Mouse (Mus musculus) kidney, embryonic 16.5 days (tissue): ENCODE results near the gene Gpx3. TPM values are rescaled to one million over a fixed set of nuclear protein-coding genes. Genes with fewer than 3 reads are reported as not detected.
"Not testable (repeated sequence)": the region's sequence is repeated elsewhere in the genome, so short reads cannot be mapped to it uniquely, and the experiment has no call there.

Experiments
- ATAC-seq: fragments of 200-750 bp; cut with Nextera tagmentation; 2 replicates; pipeline ENCODE4 v1.8.0; 2017; ENCODE audit warnings: moderate TSS enrichment; ENCODE audit not compliant: low FRiP score, low TSS enrichment
- H3K27ac ChIP-seq: fragments of 300-500 bp; sonication (generic); 2 replicates; pipeline ENCODE4 v1.5.1; 2014; ENCODE audit warnings: low read length
- H3K27me3 ChIP-seq: fragments of 300-500 bp; sonication (generic); 2 replicates; pipeline ENCODE4 v1.6.1; 2014; ENCODE audit warnings: low read length, control low read depth, mixed read lengths; ENCODE audit not compliant: insufficient read depth
- H3K36me3 ChIP-seq: fragments of 300-500 bp; sonication (generic); 2 replicates; pipeline ENCODE4 v1.6.1; 2014; ENCODE audit warnings: low read length, control low read depth, mixed read lengths; ENCODE audit not compliant: insufficient read depth
- H3K4me1 ChIP-seq: fragments of 300-500 bp; sonication (generic); 2 replicates; pipeline ENCODE4 v1.6.1; 2014; ENCODE audit warnings: low read length, control low read depth, mixed read lengths; ENCODE audit not compliant: insufficient read depth
- H3K4me2 ChIP-seq: fragments of 300-500 bp; sonication (generic); replicated peaks from 2 replicates; pipeline ENCODE4 v1.6.1; 2014; ENCODE audit warnings: low read depth, low read length
- H3K4me3 ChIP-seq: fragments of 300-500 bp; sonication (generic); 2 replicates; pipeline ENCODE4 v1.5.1; 2014; ENCODE audit warnings: mild to moderate bottlenecking, low read length
- H3K9ac ChIP-seq: fragments of 300-500 bp; sonication (generic); replicated peaks from 2 replicates; pipeline ENCODE4 v1.6.1; 2014; ENCODE audit warnings: low read length
- H3K9me3 ChIP-seq: fragments of 300-500 bp; sonication (generic); 2 replicates; pipeline ENCODE4 v1.6.1; 2016; ENCODE audit warnings: low read length, control low read depth
- WGBS: fragments of 180-500 bp; shearing (Covaris S2); extraction: QIAGEN DNeasy Blood & Tissue Kit; methylation state at CpG from one replicate; pipeline ENCODE4 v1.1.7; 2014; 5-methylcytosine and 5-hydroxymethylcytosine counted together
- polyA plus RNA-seq: library from polyadenylated mRNA; unstranded; fragments of >200 nt; fragmentation: Nextera tagmentation; extraction: Ambion mirVana; gene quantifications from 2 replicates; pipeline ENCODE4 v1.2.1, GENCODE M21; 2015

Gpx3 gene
- polyA plus RNA-seq, 1 experiment from 2014 or later: 297 TPM

DNA sequence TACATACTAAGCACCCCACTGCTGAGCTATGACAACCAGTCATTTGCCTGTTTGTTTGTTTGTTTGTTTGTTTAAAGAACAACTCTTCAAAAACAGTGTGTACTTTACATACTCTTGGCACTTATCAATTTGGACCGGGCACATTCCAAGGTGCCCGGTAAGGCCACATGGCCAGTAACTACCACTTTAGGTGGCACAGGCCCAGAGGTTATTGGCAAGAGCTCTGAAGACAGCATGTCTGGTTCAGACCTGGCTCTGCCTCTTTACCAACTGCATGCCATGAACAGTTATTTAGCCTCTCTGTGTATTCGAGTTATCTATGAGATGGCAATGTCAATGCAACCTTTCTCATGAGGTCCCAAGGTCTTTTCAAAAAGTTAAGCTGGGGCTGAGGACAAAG is 5.6 kb upstream of the Gpx3 start:
- H3K36me3 ChIP-seq, H3K27ac ChIP-seq, H3K9me3 ChIP-seq, ATAC-seq, H3K4me3 ChIP-seq, H3K4me1 ChIP-seq, H3K27me3 ChIP-seq, H3K9ac ChIP-seq, H3K4me2 ChIP-seq: not testable (repeated sequence)
- WGBS: 93% methylated on average over 3 of the region's 3 CpGs

DNA sequence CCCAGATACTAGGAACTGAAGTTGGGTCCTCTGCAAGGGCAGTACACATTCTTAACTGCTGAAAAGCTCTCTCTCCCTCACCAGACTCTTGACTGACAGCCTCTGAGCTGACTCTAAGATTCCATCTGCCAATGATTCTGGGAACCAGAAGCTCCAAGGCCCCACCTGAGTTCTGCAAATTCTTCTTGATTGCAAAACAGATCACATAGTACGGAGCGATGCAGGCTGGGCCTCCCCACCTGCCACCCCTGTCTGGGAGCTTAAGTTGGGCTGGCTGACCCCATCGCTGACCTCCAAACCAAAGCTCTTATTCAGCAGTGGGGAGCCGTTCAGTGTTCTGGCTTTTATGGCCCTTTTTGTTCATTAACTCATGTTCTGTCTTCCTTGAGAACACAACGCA is 4.8 kb upstream of the Gpx3 start:
- ATAC-seq: 0 out of 2 replicates have a peak, but pooled peaks have one; percentile 27
- Histone ChIP-seq H3K36me3 (no peaks in the 10 kb centered on the region), H3K9me3 (no peaks in the 10 kb centered on the region), H3K4me3 (no peak overlapping the region), H3K4me1 (0 out of 2 replicates have a peak, but pooled peaks cover 3% of the 10 kb centered on the region), H3K9ac (no peak overlapping the region), H3K27me3 (no peaks in the 10 kb centered on the region), H3K4me2 (no peak overlapping the region), H3K27ac (0 out of 2 replicates have a peak overlapping the region, but pooled peaks have one; percentile 13)
- 59% methylated on average over 5 of the region's 5 CpGs for WGBS

DNA sequence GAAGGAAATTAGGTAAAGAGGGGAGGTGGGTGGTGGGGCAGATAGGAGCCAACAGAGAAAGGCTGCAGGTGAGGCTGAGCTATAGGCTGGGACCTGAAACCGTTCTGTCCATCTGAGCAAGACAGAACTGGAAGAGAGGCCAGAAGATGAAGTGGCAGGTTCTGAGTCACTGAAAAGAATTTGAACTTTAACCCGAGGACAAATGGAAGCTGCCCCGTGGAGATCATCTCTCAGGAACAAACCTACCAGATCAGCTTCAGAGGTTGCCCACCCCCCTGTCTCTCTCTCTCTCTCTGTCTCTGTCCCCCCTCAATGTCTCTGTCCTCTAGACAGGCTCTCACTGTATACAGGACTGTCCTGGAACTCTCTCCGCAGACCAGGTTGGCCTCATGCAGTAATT is 2.6 kb upstream of the Gpx3 start:
- no peak for ATAC-seq
- Histone ChIP-seq H3K9ac (no peak overlapping the region), H3K4me1 (peaks cover 19% of the 10 kb centered on the region), H3K27me3 (no peaks in the 10 kb centered on the region), H3K9me3 (no peaks in the 10 kb centered on the region), H3K36me3 (no peaks in the 10 kb centered on the region), H3K4me2 (no peak overlapping the region), H3K4me3 (no peak overlapping the region), H3K27ac (no peak overlapping the region)
- 55% methylated on average over 4 of the region's 4 CpGs for WGBS

DNA sequence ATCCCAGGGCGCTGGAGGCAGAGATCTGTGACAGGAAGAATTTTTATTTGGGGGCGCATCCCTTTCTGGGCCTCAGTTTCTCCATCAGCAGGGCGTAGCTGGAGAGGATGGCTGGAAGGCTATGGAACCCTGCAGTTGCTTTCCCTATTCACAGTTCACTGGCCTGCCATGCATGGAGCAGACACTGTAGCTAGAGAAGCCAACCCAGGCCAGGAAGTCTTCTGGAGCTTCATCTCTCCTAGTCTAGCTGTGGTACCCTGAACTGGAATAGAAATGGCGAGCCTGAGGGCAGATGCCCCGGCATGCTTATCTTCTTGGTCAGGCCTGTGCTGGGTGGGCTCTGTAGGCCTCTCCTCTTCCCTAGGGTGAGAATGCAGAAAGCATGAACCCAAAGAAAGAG is 1.1 kb downstream of the Gpx3 start:
- no peaks in the 10 kb centered on the region for H3K9me3 ChIP-seq
- H3K4me1 ChIP-seq: peaks cover 19% of the 10 kb centered on the region
- H3K9ac ChIP-seq: peak overlapping the region; percentile 69
- H3K4me2 ChIP-seq: peak overlapping the region; percentile 95
- H3K27me3 ChIP-seq: no peaks in the 10 kb centered on the region
- peak overlapping the region; percentile 58 for H3K4me3 ChIP-seq
- no peak for ATAC-seq
- 67% methylated on average over 5 of the region's 5 CpGs for WGBS
- no peak overlapping the region for H3K27ac ChIP-seq
- no peaks in the 10 kb centered on the region for H3K36me3 ChIP-seq

DNA sequence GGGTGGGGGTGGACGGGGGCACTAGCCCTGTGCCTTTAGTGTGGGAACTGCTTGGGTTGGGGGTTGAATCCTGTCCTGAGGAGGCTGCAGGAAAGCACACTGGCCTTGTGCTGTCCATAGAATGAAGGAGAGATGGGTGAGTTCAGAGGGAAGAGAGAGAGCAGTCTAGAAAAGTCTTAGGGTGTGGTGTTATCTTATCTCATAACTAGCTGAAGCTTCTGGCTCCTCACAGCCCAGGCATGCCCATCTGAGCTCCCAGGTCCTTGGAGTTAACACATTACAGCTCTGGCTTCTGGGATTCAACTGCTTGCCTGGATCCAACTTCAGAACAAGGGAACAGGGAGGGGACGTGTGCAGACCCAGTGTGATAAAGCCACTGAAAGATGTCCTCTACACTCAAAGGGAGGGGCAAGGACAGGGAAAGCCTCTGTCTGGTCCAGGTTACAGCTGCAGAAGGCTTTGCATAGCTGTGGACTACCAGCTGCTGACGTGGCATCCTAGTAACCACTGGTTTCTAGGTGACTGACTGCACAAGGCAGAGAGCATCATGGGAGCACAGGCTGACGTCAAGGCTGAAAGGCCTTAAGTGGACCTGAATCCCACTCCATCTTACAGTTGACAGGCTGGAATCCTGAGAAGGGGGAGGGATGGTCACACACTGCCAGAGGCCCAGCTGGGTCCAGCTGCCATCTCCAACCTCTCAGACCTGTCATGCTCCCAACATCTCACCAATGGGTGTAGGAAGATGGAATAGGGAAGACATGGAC is 1.9 kb downstream of the Gpx3 start:
- Histone ChIP-seq H3K4me3 (no peak overlapping the region), H3K4me2 (0 out of 2 replicates have a peak overlapping the region, but pooled peaks have one; percentile 17), H3K9me3 (no peaks in the 10 kb centered on the region), H3K9ac (no peak overlapping the region), H3K27me3 (no peaks in the 10 kb centered on the region), H3K27ac (no peak overlapping the region), H3K4me1 (peaks cover 19% of the 10 kb centered on the region), H3K36me3 (0 out of 2 replicates have a peak, but pooled peaks cover 5% of the 10 kb centered on the region)
- ATAC-seq: peak; percentile 55; the same call in 1 of the 2 replicates
- 52% methylated on average over 4 of the region's 4 CpGs for WGBS

DNA sequence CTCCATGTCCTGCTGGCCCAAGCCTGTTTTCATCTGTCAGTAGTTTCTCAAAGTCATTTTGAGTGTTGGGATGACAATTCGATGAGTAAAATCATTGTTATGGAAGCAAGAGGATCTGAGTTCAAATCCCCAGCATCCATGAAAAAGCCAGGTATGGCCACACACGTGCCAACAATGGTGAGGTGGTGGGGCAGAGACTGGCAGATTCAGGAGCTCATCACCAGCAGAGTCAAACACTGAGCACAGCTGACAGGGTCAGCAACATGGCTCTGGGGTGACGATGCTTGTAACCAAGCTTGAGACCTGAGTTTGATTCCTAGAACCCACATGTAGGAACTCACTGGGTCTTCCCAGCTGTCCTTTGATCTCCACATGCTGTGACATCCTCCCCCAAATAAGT is 2.8 kb downstream of the Gpx3 start:
- Histone ChIP-seq H3K4me1 (peaks cover 19% of the 10 kb centered on the region), H3K27ac (no peak overlapping the region)
- 87% methylated on average over 3 of the region's 3 CpGs for WGBS

DNA sequence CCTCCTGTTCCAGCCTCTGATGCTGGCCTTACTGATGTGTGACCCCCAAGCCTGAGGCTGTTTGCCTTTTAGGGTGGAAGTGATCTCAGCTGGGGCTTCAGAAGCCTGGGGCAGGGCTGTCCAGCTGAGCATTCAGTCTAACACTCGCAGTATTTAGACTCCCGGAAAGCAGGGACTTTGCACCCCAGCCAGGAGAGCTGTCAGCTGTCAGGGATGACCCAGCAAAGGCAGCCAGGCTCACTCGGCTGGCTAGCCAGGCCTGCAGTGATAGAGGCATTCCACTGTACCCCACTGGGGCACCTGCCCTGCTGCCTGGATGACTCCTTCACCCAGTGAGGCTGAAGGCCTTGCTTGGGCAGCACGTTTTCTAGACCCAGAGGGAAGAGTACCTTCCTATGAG is 3.7 kb downstream of the Gpx3 start:
- Histone ChIP-seq H3K9ac (no peak overlapping the region; the same call in 1 of the 2 replicates), H3K27ac (no peak overlapping the region), H3K9me3 (no peaks in the 10 kb centered on the region), H3K4me3 (no peak overlapping the region), H3K27me3 (no peaks in the 10 kb centered on the region), H3K36me3 (peaks cover 18% of the 10 kb centered on the region; the same call in 1 of the 2 replicates), H3K4me2 (no peak overlapping the region), H3K4me1 (peaks cover 19% of the 10 kb centered on the region)
- WGBS: 62% methylated on average over 4 of the region's 4 CpGs
- peak; percentile 32; the same call in 1 of the 2 replicates for ATAC-seq

More for the DNA sequence above, 2.8 kb downstream of the Gpx3 start:
- Histone ChIP-seq H3K4me2 (no peak overlapping the region), H3K9me3 (no peaks in the 10 kb centered on the region), H3K4me3 (no peak overlapping the region), H3K36me3 (0 out of 2 replicates have a peak, but pooled peaks cover 12% of the 10 kb centered on the region), H3K27me3 (no peaks in the 10 kb centered on the region), H3K9ac (no peak overlapping the region)
- ATAC-seq: no peak

DNA sequence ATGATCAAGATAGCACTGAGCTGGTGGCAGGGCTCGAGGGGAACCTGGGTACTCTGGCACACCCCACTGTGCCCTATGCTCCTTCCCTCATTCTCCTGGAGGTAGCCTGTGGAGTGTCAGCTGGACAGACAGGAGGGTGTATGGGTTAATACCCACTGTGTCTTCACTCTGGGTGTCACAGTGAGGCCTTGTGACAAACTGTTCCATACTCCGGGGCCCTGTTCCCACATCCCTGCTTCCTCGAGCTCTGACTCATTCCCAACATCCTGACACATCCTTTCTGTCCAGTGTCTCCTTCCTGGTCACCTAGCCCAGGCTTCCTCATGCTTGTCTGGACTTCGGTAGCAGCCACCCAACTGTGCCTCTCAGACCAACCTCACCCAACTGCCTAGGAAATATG is 4.2 kb downstream of the Gpx3 start:
- no peak for ATAC-seq
- Histone ChIP-seq H3K27ac (no peak overlapping the region), H3K36me3 (peaks cover 18% of the 10 kb centered on the region; the same call in 1 of the 2 replicates), H3K27me3 (no peaks in the 10 kb centered on the region), H3K9me3 (no peaks in the 10 kb centered on the region), H3K4me3 (no peak overlapping the region), H3K9ac (no peak overlapping the region; the same call in 1 of the 2 replicates), H3K4me1 (peaks cover 19% of the 10 kb centered on the region), H3K4me2 (no peak overlapping the region)
- WGBS: 76% methylated on average over 4 of the region's 4 CpGs

DNA sequence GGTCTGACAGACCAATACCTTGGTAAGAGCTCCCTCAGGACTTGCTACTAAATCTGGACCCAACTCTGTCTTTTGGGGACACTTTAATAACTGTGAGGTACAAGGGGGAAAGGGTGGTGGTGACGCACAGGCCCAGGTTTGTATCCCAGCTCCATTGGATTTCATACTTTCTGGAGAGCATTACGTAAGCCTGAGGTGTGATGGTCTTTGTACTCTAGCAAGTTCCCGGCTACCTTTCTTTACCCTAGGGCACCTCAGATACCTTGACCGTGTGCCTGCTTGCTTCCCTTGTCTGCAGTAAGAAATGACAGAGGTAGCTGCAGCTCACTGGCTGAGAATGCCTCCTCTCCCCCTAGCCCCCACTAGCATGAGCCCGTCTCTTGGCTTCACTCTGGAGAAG is 5.0 kb downstream of the Gpx3 start:
- Histone ChIP-seq H3K9ac (no peak overlapping the region), H3K4me3 (no peak overlapping the region), H3K27me3 (no peaks in the 10 kb centered on the region), H3K27ac (no peak overlapping the region), H3K4me1 (peaks cover 18% of the 10 kb centered on the region), H3K36me3 (peaks cover 18% of the 10 kb centered on the region; the same call in 1 of the 2 replicates), H3K4me2 (no peak overlapping the region), H3K9me3 (no peaks in the 10 kb centered on the region)
- ATAC-seq: no peak
- 91% methylated on average over 5 of the region's 5 CpGs for WGBS

DNA sequence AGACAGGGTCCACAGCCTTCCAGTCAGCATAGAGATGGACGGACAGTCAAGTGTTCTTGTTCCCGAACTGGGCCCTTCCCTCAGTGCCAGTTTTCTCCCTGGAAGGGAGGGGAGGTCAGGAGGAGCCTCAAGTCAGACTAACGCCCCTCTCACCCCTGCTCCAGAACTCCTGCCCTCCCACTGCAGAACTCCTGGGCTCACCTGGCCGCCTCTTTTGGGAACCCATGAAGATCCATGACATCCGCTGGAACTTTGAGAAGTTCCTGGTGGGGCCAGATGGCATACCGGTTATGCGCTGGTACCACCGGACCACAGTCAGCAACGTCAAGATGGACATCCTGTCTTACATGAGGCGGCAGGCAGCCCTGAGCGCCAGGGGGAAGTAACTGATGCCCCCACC is 7.0 kb downstream of the Gpx3 start:
- WGBS: 94% methylated on average over 11 of the region's 11 CpGs
- no peak for ATAC-seq
- H3K4me2 ChIP-seq: no peak overlapping the region
- no peak overlapping the region for H3K9ac ChIP-seq
- H3K36me3 ChIP-seq: peaks cover 23% of the 10 kb centered on the region; the same call in 1 of the 2 replicates
- H3K27ac ChIP-seq: no peak overlapping the region
- no peak overlapping the region for H3K4me3 ChIP-seq
- no peaks in the 10 kb centered on the region for H3K9me3 ChIP-seq
- peaks cover 4% of the 10 kb centered on the region; the same call in 1 of the 2 replicates for H3K4me1 ChIP-seq
- H3K27me3 ChIP-seq: no peaks in the 10 kb centered on the region
